Mouse (Mus musculus) stomach, embryonic 16.5 days (tissue): Measurements from ENCODE around the gene Defb45. TPM values are rescaled to one million over a fixed set of nuclear protein-coding genes. Genes with fewer than 3 reads are reported as not detected.
A peak's percentile ranks its signal among the peaks of the same experiment; 100 is the strongest.

Experiments used
- ATAC-seq: fragments of 200-750 bp; cut with Nextera tagmentation; 2 replicates; pipeline ENCODE4 v1.8.0; 2017; ENCODE audit warnings: moderate number of reproducible peaks, moderate TSS enrichment; ENCODE audit not compliant: insufficient read depth, low FRiP score
- H3K27ac ChIP-seq: fragments of 300-500 bp; sonication (generic); 2 replicates; pipeline ENCODE4 v1.5.1; 2014; ENCODE audit warnings: low read length
- H3K27me3 ChIP-seq: fragments of 300-500 bp; sonication (generic); 2 replicates; pipeline ENCODE4 v1.6.1; 2014; ENCODE audit warnings: low read length, control low read depth, mixed read lengths; ENCODE audit not compliant: control insufficient read depth, insufficient read depth
- H3K36me3 ChIP-seq: fragments of 300-500 bp; sonication (generic); 2 replicates; pipeline ENCODE4 v1.6.1; 2014; ENCODE audit warnings: low read length; ENCODE audit not compliant: control insufficient read depth, insufficient read depth
- H3K4me1 ChIP-seq: fragments of 300-500 bp; sonication (generic); 2 replicates; pipeline ENCODE4 v1.6.1; 2014; ENCODE audit warnings: low read length, control low read depth, mixed read lengths; ENCODE audit not compliant: control insufficient read depth, insufficient read depth
- H3K4me2 ChIP-seq: fragments of 300-500 bp; sonication (generic); 2 replicates; pipeline ENCODE4 v1.6.1; 2014; ENCODE audit warnings: low read depth, low read length, mixed read lengths
- H3K4me3 ChIP-seq: fragments of 300-500 bp; sonication (generic); replicated peaks from 2 replicates; pipeline ENCODE4 v1.5.1; 2014; ENCODE audit warnings: mild to moderate bottlenecking, low read length
- H3K9ac ChIP-seq: fragments of 300-500 bp; sonication (generic); 2 replicates; pipeline ENCODE4 v1.6.1; 2014; ENCODE audit warnings: low read length
- H3K9me3 ChIP-seq: fragments of 300-500 bp; sonication (generic); replicated peaks from 2 replicates; pipeline ENCODE4 v1.6.1; 2016; ENCODE audit warnings: low read length, control low read depth; ENCODE audit not compliant: control insufficient read depth
- WGBS: fragments of 180-500 bp; shearing (Covaris S2); extraction: QIAGEN DNeasy Blood & Tissue Kit; methylation state at CpG from one replicate; pipeline ENCODE4 v1.1.7; 2014; 5-methylcytosine and 5-hydroxymethylcytosine counted together
- polyA plus RNA-seq: library from polyadenylated mRNA; unstranded; fragments of >200 nt; fragmentation: Nextera tagmentation; extraction: Ambion mirVana; gene quantifications from 2 replicates; pipeline ENCODE4 v1.2.1, GENCODE M21; 2015

The Defb45 gene
- polyA plus RNA-seq, 1 experiment from 2014 or later, result not detected

- Histone ChIP-seq H3K36me3 (no peaks in the 10 kb centered on the region), H3K9me3 (no peaks in the 10 kb centered on the region), H3K9ac (no peak overlapping the region), H3K4me1 (peaks cover 21% of the 10 kb centered on the region), H3K4me2 (peak overlapping the region; percentile 68), H3K27me3 (peaks cover 14% of the 10 kb centered on the region), H3K27ac (no peak overlapping the region), H3K4me3 (peak overlapping the region; percentile 62; the same call in 1 of the 2 replicates)
- 34% methylated on average over 3 of the region's 3 CpGs for WGBS
- ATAC-seq, result no peak
Measured at GRCm38 (mm10) chr2:152629239-152629638, 30.0 kb upstream of the Defb45 start.

- peaks cover 13% of the 10 kb centered on the region for H3K4me1 ChIP-seq
- H3K4me2 ChIP-seq, result peak overlapping the region; percentile 68
- no peaks in the 10 kb centered on the region for H3K36me3 ChIP-seq
- peaks cover 14% of the 10 kb centered on the region for H3K27me3 ChIP-seq
- WGBS, result 48% methylated on average over 17 of the region's 17 CpGs
- H3K9me3 ChIP-seq, result no peaks in the 10 kb centered on the region
- no peak for ATAC-seq
- peak overlapping the region; percentile 76 for H3K9ac ChIP-seq
- peak overlapping the region; percentile 62 for H3K4me3 ChIP-seq
- peak overlapping the region; percentile 66; the same call in 1 of the 2 replicates for H3K27ac ChIP-seq
Measured at GRCm38 (mm10) chr2:152628066-152628465, 28.9 kb upstream of the Defb45 start.

GRCm38 (mm10) chr2:152626774-152627591 lies 27.8 kb upstream of the Defb45 start, which contains the start of gene Rem1:
Gene Rem1 (plus strand): TSS chr2:152626951.
- Histone ChIP-seq H3K4me2 (peak within 1 kb of the TSS; percentile 68), H3K4me3 (peak within 1 kb of the TSS; percentile 62), H3K4me1 (peaks cover 6% of the 10 kb centered on the region; the same call in 1 of the 2 replicates), H3K27ac (peak within 1 kb of the TSS; percentile 66), H3K27me3 (peaks cover 14% of the 10 kb centered on the region), H3K9me3 (no peaks in the 10 kb centered on the region), H3K36me3 (no peaks in the 10 kb centered on the region), H3K9ac (peak within 1 kb of the TSS; percentile 76)
- 2% methylated on average over 59 of the region's 59 CpGs for WGBS
- peak; percentile 84; the same call in 1 of the 2 replicates for ATAC-seq

- no peak overlapping the region for H3K4me2 ChIP-seq
- H3K27me3 ChIP-seq, result peaks cover 14% of the 10 kb centered on the region
- H3K27ac ChIP-seq, result no peak overlapping the region
- 22% methylated on average over 1 of the region's 1 CpGs for WGBS
- no peak for ATAC-seq
- H3K36me3 ChIP-seq, result no peaks in the 10 kb centered on the region
- H3K4me3 ChIP-seq, result no peak overlapping the region
- no peaks in the 10 kb centered on the region for H3K9me3 ChIP-seq
- no peak overlapping the region for H3K9ac ChIP-seq
- peaks cover 6% of the 10 kb centered on the region; the same call in 1 of the 2 replicates for H3K4me1 ChIP-seq
Measured at GRCm38 (mm10) chr2:152625256-152625655, 26.1 kb upstream of the Defb45 start.

GRCm38 (mm10) chr2:152624566-152624965 lies 25.4 kb upstream of the Defb45 start:
- Histone ChIP-seq H3K4me3 (no peak overlapping the region), H3K9ac (no peak overlapping the region), H3K9me3 (no peaks in the 10 kb centered on the region), H3K27ac (no peak overlapping the region), H3K4me1 (peaks cover 6% of the 10 kb centered on the region; the same call in 1 of the 2 replicates), H3K27me3 (peaks cover 14% of the 10 kb centered on the region), H3K36me3 (no peaks in the 10 kb centered on the region), H3K4me2 (no peak overlapping the region)
- no peak for ATAC-seq
- 78% methylated on average over 2 of the region's 2 CpGs for WGBS

GRCm38 (mm10) chr2:152622953-152623352 lies 23.8 kb upstream of the Defb45 start, which contains the start of gene Defb25:
Gene Defb25 (minus strand): TSS chr2:152623053.
- Histone ChIP-seq H3K4me1 (no peaks in the 10 kb centered on the region), H3K27me3 (peaks cover 3% of the 10 kb centered on the region; the same call in 1 of the 2 replicates), H3K4me2 (no peak within 1 kb of the TSS), H3K4me3 (no peak within 1 kb of the TSS), H3K9ac (no peak within 1 kb of the TSS), H3K9me3 (no peaks in the 10 kb centered on the region), H3K36me3 (no peaks in the 10 kb centered on the region), H3K27ac (no peak within 1 kb of the TSS)
- 79% methylated on average over 7 of the region's 7 CpGs for WGBS
- no peak for ATAC-seq

GRCm38 (mm10) chr2:152622151-152622550 lies 23.0 kb upstream of the Defb45 start:
- Histone ChIP-seq H3K4me2 (no peak overlapping the region), H3K4me1 (no peaks in the 10 kb centered on the region), H3K4me3 (no peak overlapping the region), H3K9me3 (no peaks in the 10 kb centered on the region), H3K27ac (no peak overlapping the region), H3K9ac (no peak overlapping the region), H3K36me3 (no peaks in the 10 kb centered on the region), H3K27me3 (peaks cover 3% of the 10 kb centered on the region; the same call in 1 of the 2 replicates)
- ATAC-seq, result no peak
- WGBS, result 85% methylated on average over 13 of the region's 13 CpGs

GRCm38 (mm10) chr2:152620367-152621134 lies 21.4 kb upstream of the Defb45 start:
- H3K36me3 ChIP-seq, result no peaks in the 10 kb centered on the region
- H3K27me3 ChIP-seq, result peaks cover 3% of the 10 kb centered on the region; the same call in 1 of the 2 replicates
- 69% methylated on average over 9 of the region's 9 CpGs for WGBS
- H3K9ac ChIP-seq, result no peak overlapping the region
- H3K4me3 ChIP-seq, result no peak overlapping the region
- H3K4me1 ChIP-seq, result no peaks in the 10 kb centered on the region
- no peak overlapping the region for H3K27ac ChIP-seq
- no peaks in the 10 kb centered on the region for H3K9me3 ChIP-seq
- 0 out of 2 replicates have a peak, but pooled peaks have one; percentile 37 for ATAC-seq
- no peak overlapping the region for H3K4me2 ChIP-seq

GRCm38 (mm10) chr2:152617374-152617773 lies 18.2 kb upstream of the Defb45 start:
- Histone ChIP-seq H3K36me3 (no peaks in the 10 kb centered on the region), H3K27ac (no peak overlapping the region), H3K4me2 (no peak overlapping the region), H3K27me3 (no peaks in the 10 kb centered on the region), H3K9me3 (no peaks in the 10 kb centered on the region), H3K4me1 (no peaks in the 10 kb centered on the region), H3K9ac (no peak overlapping the region), H3K4me3 (no peak overlapping the region)
- ATAC-seq, result no peak
- 60% methylated on average over 5 of the region's 5 CpGs for WGBS
